Mouse (Mus musculus) lung, embryonic 14.5 days (tissue): ENCODE measurements at regions not wholly inside any gene's neighbourhood (a gene's known extent, or its start where the extent isn't known, plus 50 kb on each side); places are given as distances from the start of the nearest gene placed in this dataset.

Experiments used
- ATAC-seq: fragments of 200-750 bp; cut with Nextera tagmentation; 2 replicates; pipeline ENCODE4 v1.8.0; 2017; ENCODE audit warnings: mild to moderate bottlenecking, moderate TSS enrichment, moderate library complexity; ENCODE audit not compliant: insufficient read depth
- DNase-seq: peaks from one replicate; pipeline ENCODE4 v3.0.0-alpha.2; 2015
- H3K27ac ChIP-seq: fragments of 300-500 bp; sonication (generic); 2 replicates; pipeline ENCODE4 v1.5.1; 2014; ENCODE audit warnings: low read depth, mild to moderate bottlenecking, moderate library complexity
- H3K27me3 ChIP-seq: fragments of 300-500 bp; sonication (generic); 2 replicates; pipeline ENCODE4 v1.6.1; 2014; ENCODE audit warnings: low read length, control low read depth; ENCODE audit not compliant: insufficient read depth
- H3K36me3 ChIP-seq: fragments of 300-500 bp; sonication (generic); 2 replicates; pipeline ENCODE4 v1.6.1; 2014; ENCODE audit warnings: control low read depth; ENCODE audit not compliant: insufficient read depth
- H3K4me1 ChIP-seq: fragments of 300-500 bp; sonication (generic); 2 replicates; pipeline ENCODE4 v1.6.1; 2014; ENCODE audit warnings: antibody characterized with exemption, control low read depth; ENCODE audit not compliant: insufficient read depth
- H3K4me2 ChIP-seq: fragments of 300-500 bp; sonication (generic); 2 replicates; pipeline ENCODE4 v1.6.1; 2014; ENCODE audit warnings: mild to moderate bottlenecking
- H3K4me3 ChIP-seq: fragments of 300-500 bp; sonication (generic); 2 replicates; pipeline ENCODE4 v1.5.1; 2014; ENCODE audit warnings: low read depth, low read length
- H3K9ac ChIP-seq: fragments of 300-500 bp; sonication (generic); 2 replicates; pipeline ENCODE4 v1.6.1; 2014
- H3K9me3 ChIP-seq: fragments of 300-500 bp; sonication (generic); 2 replicates; pipeline ENCODE4 v1.6.1; 2016; ENCODE audit warnings: low read depth, low read length, control low read depth
- CTCF ChIP-seq: IDR thresholded peaks from 2 replicates; pipeline ENCODE4 v1.5.1; 2016; ENCODE audit warnings: antibody characterized with exemption, low read depth
- WGBS: fragments of 180-500 bp; shearing (Covaris S2); extraction: QIAGEN DNeasy Blood & Tissue Kit; methylation state at CpG from one replicate; pipeline ENCODE4 v1.1.7; 2014; 5-methylcytosine and 5-hydroxymethylcytosine counted together

DNA sequence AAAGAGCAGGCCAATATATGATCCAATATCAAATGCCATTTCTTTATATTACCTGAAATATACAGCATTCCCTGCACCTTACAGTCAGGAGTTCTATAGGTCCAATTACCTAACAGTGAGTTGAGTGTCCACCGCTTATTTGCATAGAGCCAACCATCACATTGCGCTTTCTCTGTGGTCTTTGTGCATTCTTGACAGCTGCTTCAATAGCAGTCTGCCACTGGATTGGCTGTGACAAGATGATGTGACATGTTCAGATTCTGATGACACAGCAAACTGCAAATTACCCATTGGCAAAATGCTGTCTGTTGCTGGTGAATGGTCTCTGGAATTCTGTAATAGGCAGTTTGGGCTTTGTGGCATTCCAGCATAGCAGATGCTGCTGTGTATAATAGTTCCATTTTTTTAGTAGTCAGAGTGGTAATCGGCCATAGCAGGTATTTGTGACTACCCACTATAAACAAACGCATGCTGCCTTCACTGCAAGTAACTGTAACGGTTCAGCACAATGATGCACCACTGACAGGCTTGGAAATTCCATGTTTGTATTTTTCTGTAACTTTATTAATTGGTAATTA is 253.8 kb downstream of the Cxxc4 start:
- Histone ChIP-seq H3K9ac (no peak overlapping the region), H3K36me3 (no peaks in the 10 kb centered on the region), H3K4me2 (no peak overlapping the region), H3K27me3 (no peaks in the 10 kb centered on the region), H3K4me3 (no peak overlapping the region), H3K4me1 (no peaks in the 10 kb centered on the region), H3K9me3 (no peaks in the 10 kb centered on the region), H3K27ac (no peak overlapping the region)
- ATAC-seq (no peak), DNase-seq (no peak)
- 84% methylated on average over 5 of the region's 5 CpGs for WGBS
- no peak for TF ChIP-seq CTCF

DNA sequence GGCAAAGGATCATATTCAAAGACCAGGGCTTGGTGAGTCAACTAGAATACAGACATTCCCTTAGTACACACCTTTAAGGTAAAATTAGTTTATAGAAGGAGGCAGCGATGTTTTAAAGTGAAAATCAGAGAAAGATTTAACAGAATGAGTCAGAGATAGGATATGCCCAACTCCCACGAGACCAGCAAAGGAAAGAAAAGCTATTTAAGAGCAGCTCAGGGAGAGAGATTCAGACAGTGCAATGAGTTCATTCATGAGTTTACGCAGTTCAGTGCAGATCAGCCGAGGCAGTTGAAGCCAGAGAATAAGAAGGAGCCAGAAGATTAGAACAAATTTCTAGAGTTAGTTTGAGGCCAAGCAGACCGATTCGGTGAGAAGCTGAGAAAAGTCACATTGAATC is 273.4 kb downstream of the Cxxc4 start:
- Histone ChIP-seq H3K4me2 (no peak overlapping the region), H3K9me3 (no peaks in the 10 kb centered on the region), H3K27ac (no peak overlapping the region), H3K9ac (no peak overlapping the region), H3K36me3 (no peaks in the 10 kb centered on the region), H3K4me1 (no peaks in the 10 kb centered on the region), H3K4me3 (no peak overlapping the region), H3K27me3 (no peaks in the 10 kb centered on the region)
- no peak for ATAC-seq
- WGBS = 83% methylated on average over 6 of the region's 6 CpGs
- TF ChIP-seq CTCF = no peak
- DNase-seq = no peak

DNA sequence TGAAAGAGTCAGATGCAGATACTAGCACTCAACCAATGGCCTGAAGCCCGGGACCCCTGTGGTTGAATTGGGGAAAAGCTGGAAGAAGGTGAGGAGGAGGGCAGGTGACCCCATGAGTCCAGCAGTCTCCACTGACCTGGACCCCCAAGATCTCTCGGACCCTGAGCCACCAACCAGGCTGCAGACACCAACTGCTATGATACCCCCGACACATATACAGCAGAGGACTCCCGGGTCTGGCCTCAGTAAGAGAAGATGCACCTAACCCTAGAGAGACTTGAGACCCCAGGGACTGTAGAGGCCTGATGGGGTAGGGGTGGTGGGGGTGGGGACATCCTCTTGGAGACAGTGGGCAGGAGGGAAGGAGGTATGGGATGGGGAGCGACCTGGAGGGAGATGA is 289.5 kb downstream of the Cxxc4 start:
- Histone ChIP-seq H3K4me1 (no peaks in the 10 kb centered on the region), H3K4me2 (no peak overlapping the region), H3K9ac (no peak overlapping the region), H3K4me3 (no peak overlapping the region), H3K36me3 (no peaks in the 10 kb centered on the region), H3K27ac (no peak overlapping the region), H3K27me3 (no peaks in the 10 kb centered on the region), H3K9me3 (no peaks in the 10 kb centered on the region)
- WGBS = 85% methylated on average over 5 of the region's 5 CpGs
- ATAC-seq (no peak), DNase-seq (no peak)
- TF ChIP-seq CTCF = no peak

DNA sequence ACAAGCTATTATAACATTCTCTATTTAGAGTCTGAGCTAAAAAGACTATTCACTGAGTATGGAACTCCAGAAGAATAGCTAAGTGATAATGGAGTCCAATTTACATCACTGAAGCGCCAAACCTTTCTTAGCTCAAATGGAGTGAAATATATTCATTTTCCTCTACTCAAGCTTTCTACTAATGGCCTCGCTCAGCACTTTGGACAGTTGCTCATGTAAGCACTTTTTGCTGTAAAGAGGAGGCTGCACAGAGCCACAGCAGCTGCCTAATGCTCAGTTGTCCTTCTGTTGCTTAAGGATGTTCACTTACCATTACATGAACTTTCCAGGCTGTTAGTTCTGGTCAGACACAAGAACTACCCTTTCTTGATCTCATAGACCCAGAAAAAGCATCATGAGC is 268.7 kb upstream of the Tacr3 start:
- Histone ChIP-seq H3K9ac (no peak overlapping the region), H3K9me3 (no peaks in the 10 kb centered on the region), H3K27me3 (no peaks in the 10 kb centered on the region), H3K27ac (no peak overlapping the region), H3K36me3 (no peaks in the 10 kb centered on the region), H3K4me3 (no peak overlapping the region), H3K4me2 (no peak overlapping the region), H3K4me1 (no peaks in the 10 kb centered on the region)
- 75% methylated on average over 2 of the region's 2 CpGs for WGBS
- no peak for ATAC-seq
- TF ChIP-seq CTCF = no peak
- DNase-seq = no peak

DNA sequence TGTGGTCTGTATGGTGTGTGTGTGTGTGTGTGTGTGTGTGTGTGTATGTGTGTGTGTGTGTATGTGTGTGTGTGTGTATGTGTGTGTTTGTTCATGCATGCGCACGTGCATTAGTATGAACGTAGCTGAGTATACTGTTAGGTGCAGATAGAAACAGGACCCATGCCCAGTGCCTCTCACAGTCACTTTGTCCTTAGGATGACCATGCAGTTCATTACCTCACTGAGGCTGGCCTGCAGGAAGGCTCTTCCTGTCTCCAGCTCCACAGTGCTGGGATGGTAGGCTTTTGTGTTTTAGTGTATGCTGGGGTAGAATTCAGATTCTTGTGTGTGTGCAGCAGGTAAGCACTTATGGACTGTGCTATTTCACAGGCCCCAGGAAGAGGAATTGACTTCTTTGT is 250.0 kb upstream of the Tacr3 start:
- H3K4me1 ChIP-seq = no peaks in the 10 kb centered on the region

DNA sequence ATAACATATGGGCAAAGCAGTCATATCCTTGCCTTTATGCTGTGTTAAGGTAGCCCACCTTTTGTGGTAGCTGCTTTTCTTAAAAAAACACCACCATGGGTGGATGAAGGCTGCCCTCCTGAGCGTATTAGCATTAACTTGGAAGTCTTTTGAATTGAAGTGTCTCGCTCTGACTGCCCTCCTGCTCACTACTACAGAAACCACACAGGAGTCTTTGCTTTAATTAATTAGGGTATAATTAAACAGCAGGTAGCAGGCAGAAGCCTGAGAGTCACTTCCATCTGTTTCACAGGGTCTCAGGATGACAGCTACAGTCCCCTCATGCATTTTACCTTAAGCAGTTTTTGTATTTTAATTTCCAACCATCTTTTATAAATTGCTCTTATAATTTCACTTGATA is 240.2 kb upstream of the Tacr3 start:
- WGBS = 50% methylated on average over 2 of the region's 2 CpGs
- H3K9me3 ChIP-seq = no peaks in the 10 kb centered on the region
- no peak overlapping the region for H3K27ac ChIP-seq
- no peak for ATAC-seq
- no peaks in the 10 kb centered on the region for H3K4me1 ChIP-seq
- H3K27me3 ChIP-seq = no peaks in the 10 kb centered on the region
- no peaks in the 10 kb centered on the region for H3K36me3 ChIP-seq
- no peak for TF ChIP-seq CTCF
- H3K4me2 ChIP-seq = no peak overlapping the region
- no peak for DNase-seq
- no peak overlapping the region for H3K9ac ChIP-seq
- H3K4me3 ChIP-seq = no peak overlapping the region

More for the DNA sequence above, 250.0 kb upstream of the Tacr3 start:
- no peak overlapping the region for H3K27ac ChIP-seq
- DNase-seq (no peak), ATAC-seq (no peak)
- no peak overlapping the region for H3K4me2 ChIP-seq
- no peak overlapping the region for H3K4me3 ChIP-seq
- WGBS = 97% methylated on average over 3 of the region's 3 CpGs
- no peaks in the 10 kb centered on the region for H3K9me3 ChIP-seq
- no peak for TF ChIP-seq CTCF
- H3K36me3 ChIP-seq = no peaks in the 10 kb centered on the region
- H3K9ac ChIP-seq = no peak overlapping the region
- H3K27me3 ChIP-seq = no peaks in the 10 kb centered on the region

DNA sequence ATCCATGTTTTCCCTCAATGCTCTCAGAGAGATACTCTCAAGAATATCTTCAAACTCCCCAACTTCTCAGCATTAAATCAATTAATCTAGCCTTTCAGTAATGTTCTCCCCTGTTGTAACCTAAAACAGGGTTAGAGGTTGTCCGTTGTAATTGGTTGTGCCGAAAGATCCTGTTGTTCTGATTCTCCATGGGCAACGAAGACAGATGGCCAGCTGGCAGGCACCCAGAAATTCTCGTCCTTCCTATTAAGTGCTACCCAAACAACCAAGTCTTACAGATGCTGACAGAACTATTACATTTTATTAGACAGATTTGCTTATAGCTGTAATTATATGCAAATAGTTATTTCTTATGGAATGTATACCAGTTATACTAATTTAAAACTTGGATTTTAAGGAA is 225.9 kb upstream of the Tacr3 start:
- WGBS = 39% methylated on average over 4 of the region's 4 CpGs
- DNase-seq = peak; percentile 53
- H3K27me3 ChIP-seq = no peaks in the 10 kb centered on the region

DNA sequence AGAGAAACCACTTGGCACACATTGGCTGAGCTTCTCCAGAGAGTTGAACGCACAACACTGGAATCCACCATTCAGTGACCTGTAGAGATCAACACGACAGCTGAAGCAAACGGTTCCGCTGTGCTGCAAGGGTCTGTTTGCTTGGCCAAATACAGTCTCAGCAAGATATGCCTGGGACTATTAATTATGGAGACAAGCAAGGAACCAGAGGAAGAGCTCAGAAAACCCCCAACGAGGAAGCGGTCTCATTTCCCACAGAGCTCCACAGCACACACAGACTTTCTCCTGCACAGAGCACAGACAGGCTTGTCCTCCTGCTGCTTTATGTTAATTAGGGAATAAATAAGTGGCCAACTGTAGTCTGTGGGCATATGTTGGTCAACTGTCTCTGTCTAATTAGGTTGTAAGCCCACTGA is 223.4 kb upstream of the Tacr3 start:
- Histone ChIP-seq H3K4me2 (no peak overlapping the region), H3K36me3 (no peaks in the 10 kb centered on the region), H3K27ac (no peak overlapping the region), H3K9ac (no peak overlapping the region), H3K4me3 (no peak overlapping the region), H3K9me3 (no peaks in the 10 kb centered on the region), H3K4me1 (no peaks in the 10 kb centered on the region), H3K27me3 (no peaks in the 10 kb centered on the region)
- DNase-seq (peak; percentile 8), ATAC-seq (no peak; the same call in 1 of the 2 replicates)
- no peak for TF ChIP-seq CTCF
- 33% methylated on average over 6 of the region's 6 CpGs for WGBS

More for the DNA sequence above, 225.9 kb upstream of the Tacr3 start:
- Histone ChIP-seq H3K4me2 (no peak overlapping the region), H3K9me3 (no peaks in the 10 kb centered on the region), H3K36me3 (no peaks in the 10 kb centered on the region), H3K9ac (no peak overlapping the region), H3K27ac (no peak overlapping the region), H3K4me3 (no peak overlapping the region), H3K4me1 (no peaks in the 10 kb centered on the region)
- TF ChIP-seq CTCF = no peak
- no peak; the same call in 1 of the 2 replicates for ATAC-seq
